Mouse (Mus musculus) frontal cortex, postnatal 14 days (tissue): Measurements from ENCODE around the gene Gpcpd1.
"Not testable (repeated sequence)": the region's sequence is repeated elsewhere in the genome, so short reads cannot be mapped to it uniquely, and the experiment has no call there.

Experiments
- DNase-seq, 2 experiments: peaks; one replicate each; pipeline ENCODE4 v3.0.0; 2022; ENCODE audit warnings: low spot score in 2 of 2

The Gpcpd1 gene

GRCm38 (mm10) chr2:132587240-132587779 is at the start of gene Gpcpd1:
Gene Gpcpd1, minus strand, starts transcription at chr2:132587729.
- DNase-seq: no peak

GRCm38 (mm10) chr2:132636534-132636933 is 49.0 kb upstream of the Gpcpd1 start:
- no peak for DNase-seq

DNA sequence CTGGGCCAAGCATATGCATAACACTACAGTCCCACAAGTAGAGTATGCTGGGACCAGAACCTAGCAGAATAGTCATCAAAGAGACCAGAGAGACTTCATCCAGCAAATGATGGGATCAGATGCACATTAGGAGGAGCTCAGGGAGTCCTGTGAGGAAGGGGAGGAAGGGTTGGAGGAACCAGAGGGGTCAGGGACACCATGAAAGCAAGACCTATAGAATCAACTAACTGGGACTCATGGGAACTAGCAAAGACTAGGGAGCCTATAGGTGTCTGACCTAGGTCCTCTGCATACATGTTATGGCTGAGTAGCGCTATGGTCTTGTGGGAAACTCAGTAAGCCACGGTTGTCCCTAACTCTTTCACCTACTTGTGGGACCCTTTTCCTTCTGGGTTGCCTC is 41.1 kb upstream of the Gpcpd1 start:
- DNase-seq: no peak

DNA sequence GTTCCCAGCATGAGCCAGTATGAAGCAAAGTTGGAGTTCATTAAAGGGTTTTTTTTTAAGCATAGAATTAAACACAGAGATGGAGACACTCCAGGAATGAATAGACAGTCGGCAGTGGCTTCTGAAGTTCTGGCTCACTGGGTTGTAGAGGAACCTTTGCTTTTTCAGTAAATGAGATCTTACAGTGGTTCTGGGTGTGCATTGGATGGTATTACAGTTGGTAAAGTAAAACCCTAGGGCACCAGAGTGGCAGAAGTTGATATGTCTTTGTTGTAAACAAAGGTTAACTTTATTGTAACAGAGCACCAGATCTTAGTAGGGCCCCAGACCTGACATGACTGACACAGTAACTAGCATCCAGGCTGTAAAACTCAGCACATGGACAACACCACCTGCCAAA is 35.6 kb upstream of the Gpcpd1 start:
- no peak for DNase-seq

DNA sequence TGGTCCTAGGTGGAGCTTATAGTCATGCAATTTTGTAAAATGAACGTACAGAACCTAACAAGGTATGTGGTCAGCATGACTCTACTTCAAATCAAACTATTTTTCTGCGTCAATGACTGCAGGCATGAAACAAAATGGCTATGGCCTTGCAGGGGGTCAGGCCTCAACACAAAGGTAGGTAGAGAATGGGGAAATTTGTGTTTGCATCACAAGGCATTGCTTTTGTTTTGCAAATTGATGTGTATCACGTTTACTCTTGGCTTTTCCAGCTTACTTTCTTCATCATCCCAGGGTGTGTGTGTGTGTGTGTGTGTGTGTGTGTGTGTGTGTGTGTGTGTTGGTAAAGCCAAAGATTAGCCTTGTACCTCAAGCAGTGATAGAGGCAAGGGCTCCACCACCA is 30.2 kb upstream of the Gpcpd1 start:
- no peak for DNase-seq

- DNase-seq: no peak
Observed at GRCm38 (mm10) chr2:132613581-132614188, 26.2 kb upstream of the Gpcpd1 start.

GRCm38 (mm10) chr2:132611551-132612233 is 24.2 kb upstream of the Gpcpd1 start:
- no peak for DNase-seq

DNA sequence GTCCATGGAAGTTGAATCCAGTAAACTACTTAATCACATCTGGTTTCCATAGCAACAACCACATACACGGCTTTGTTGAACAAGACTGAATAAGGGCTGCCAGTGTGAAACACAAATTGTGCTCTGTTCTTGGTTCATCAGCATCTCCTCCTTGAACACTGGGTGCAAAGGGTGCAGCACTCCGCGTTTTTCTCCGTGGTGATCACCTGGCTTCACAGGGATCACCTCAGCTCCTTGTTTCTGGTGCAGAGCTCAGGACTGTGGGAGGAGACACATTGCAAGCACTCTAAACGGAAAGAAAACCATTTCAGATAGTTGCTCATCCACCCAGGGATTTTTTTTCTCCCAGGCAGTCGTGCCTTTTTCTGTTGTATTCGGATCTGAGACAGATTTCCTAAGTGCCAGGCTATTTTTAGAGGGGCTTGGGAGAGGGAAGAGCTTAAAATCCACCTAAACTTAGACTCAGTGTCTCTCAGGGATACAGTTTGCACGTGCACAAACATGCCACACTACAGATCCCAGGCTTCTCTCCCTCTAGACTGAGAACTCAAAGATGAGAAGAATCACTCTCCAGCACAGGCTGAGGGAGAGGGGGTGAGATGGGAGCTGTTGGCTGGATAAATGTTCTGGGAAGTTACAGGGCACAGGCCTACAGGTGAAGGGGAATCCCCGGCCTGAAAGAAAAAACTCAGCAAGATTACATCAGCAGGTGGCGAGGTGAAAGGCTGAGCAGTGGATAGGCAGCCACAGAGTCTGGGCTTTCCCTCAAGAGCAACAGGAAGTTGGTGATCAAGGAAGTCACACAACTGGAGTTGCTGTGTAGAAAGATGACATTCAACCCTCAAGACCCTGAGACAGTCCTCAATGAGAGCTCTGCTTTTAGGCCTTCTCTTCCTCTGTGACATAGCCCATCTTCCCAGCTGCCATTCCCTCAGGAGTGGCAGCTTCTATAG is 19.9 kb upstream of the Gpcpd1 start:
- DNase-seq: peak; percentile 47 to 58

DNA sequence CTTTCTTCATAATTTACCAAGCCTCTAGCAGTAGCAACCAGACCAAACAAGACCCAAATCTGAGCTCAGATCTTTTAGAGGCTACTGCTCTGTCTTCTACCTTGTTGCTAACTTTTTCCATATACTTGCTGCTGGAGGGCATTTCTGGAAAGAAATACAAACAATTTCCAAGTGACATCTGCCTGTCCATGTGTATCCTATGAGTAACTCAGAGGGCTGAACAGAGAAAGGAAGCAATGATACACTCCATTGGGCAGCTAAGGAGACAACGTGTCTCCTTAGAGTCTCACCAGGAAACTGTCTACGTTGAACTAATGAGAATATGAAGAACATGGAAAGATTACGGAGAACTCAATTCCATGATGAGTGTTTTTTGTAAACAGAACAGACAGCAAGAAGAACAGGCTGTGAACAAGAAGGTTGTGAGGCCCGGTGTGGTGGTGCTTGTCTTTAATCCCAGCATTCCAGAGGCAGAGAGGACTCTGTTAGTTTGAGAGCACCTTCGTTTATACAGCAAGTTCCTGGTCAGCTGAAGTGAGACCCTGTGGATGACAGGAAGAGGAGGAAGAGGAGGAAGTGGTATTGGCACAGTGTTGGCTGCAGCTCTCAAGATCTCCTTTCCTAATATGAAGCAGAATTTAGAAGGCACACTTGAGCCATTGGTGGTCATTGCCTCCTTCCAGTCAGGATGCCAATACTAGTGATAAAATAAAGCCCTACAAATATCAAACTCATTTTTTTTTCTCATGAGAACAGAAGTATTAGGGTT is 18.4 kb upstream of the Gpcpd1 start:
- DNase-seq: no peak

DNA sequence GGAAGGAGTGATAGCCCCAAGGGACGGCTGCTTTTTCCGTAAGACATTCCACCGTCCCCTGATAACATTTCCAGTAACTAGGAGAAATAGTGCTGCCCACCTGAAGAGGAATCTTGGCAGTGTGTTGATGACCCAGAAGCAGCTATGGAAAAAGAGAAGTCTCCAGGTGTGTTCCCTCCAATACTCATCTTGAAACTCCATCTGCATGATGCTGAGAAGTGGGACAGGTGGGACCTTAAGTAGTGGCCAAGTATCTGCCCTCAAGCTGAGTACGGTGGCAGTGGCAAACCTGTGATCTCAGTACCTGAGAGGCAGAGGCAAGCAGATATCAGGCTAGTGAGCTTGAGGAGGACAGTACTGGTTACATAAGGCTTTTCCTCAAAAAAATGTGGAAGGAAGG is 17.4 kb upstream of the Gpcpd1 start:
- DNase-seq: no peak

DNA sequence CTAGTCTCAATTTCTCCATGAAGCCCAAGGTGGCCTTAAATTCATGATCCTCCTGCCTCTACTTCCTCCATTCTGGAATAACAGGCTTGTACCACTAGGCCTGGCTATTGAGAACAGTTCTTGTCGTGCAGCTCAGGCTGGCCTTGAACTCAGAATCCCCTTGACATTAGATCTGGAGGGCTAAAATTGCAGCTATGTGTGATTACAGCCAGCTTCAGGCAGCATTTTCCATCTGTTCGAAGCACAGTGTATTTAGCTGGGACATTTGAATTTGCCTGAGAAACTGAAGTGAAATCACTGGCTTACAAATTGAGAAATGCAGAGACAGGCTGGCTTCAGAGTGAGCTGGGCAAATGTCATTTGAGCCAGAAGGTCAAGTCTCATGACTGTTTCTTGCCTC is 16.2 kb upstream of the Gpcpd1 start:
- no peak for DNase-seq

DNA sequence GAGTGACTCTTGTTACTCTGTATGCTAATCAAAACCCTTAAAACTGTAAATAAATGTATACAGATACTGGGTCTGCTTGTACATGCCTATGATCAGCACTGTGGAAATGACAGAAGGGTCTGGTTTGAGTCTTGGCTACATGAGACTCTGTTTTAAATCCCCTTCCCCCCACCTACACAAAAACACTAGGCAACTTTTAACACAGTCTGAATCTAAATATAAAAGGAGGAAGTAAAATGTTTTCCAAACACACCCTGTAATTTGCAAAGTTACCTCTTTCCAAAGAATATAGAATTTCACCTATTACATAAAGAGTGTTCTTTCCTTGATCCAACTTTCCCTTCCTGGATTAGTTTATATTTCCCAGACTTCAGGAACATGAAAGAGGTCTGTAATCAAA is 14.2 kb upstream of the Gpcpd1 start:
- DNase-seq: no peak

DNA sequence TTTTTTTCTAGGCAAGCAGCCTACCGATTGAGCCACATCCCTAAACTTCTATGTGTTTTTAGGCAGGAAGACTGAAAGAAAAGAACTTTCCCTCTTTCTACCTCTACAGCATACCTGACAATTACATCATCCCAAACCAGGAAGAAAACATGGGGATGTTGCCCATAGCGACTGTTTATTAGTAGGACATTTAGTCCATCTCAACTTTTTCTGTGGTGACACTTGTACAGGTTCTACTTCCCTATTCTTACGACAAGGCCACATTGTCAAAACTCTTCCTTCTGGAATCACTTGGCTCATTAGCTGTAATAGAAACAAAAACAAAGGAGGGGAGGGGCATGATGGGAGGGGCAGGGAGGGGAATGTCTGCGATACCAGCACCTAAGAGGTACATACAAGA is 12.6 kb upstream of the Gpcpd1 start:
- no peak for DNase-seq

- no peak for DNase-seq
Observed at GRCm38 (mm10) chr2:132599127-132599526, 11.6 kb upstream of the Gpcpd1 start.

- no peak for DNase-seq
Observed at GRCm38 (mm10) chr2:132597866-132598480, 10.4 kb upstream of the Gpcpd1 start.

GRCm38 (mm10) chr2:132597226-132597625 is 9.7 kb upstream of the Gpcpd1 start:
- peak in 1 of 2 experiments; percentile 16 for DNase-seq

DNA sequence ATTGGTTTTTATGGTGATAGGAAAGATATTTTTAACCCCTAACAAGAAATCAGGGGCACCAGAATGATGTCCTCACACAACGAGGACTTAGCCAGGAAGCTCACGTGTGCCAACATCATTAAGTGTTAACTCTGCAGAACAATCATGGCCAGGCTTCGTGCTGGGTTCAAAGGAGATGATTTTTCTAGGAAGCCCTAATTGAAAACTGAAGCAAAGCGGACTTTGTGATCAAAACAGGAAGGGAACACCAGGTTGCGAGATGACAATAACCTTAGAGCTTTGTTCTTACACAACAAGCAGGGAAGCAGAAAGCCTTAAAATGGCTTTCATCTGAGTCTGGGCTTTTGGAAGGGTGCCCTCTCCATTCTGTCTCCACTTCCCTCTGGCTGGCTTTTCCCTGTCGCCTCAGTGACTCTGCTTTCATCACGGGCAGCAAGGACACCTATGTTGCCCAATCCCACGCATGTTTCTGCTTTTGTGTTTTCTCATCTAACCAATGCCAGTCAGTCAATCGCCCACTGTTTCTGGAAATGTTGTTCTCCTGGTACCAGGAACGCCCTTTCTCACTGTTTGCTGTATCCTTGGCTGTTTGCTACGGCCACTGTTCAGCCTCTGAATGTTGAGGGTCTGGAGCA is 8.2 kb upstream of the Gpcpd1 start:
- no peak for DNase-seq

DNA sequence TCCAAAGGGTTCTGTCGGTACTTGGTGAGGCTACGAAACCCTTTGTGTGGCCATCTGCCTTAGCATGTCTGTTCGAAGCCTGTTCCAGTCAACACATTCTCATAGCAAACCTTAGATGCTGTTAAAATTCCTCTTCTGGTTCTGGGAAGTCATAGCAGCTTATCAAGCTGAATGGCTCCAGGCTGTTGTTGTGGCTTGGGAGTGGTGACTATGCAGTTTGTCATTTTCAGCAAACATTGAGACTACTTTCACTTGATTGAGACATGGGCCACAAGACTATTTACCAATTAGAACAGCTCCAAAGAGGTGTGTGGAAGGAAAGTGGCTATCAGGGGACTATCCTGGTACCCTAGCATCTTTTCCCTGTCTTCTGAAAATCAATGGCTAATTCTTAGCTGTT is 4.6 kb upstream of the Gpcpd1 start:
- DNase-seq: no peak

DNA sequence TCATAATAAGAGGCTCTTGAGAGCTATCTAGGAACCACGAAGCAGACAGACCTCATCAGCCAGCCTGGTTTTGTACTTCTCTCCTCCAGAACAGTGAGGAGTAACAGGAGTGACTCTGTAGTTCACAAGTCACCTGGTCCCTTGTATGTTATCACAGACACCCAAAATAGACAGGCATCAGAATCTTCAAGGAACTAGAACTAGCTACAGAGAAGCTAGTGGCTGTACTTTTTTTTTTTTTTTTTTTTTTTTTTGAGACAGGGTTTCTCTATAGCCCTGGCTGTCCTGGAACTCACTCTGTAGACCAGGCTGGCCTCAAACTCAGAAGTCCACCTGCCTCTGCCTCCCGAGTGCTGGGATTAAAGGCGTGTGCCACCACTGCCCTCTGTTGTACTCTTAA is 4.0 kb upstream of the Gpcpd1 start:
- not testable (repeated sequence) for DNase-seq

- no peak for DNase-seq
Observed at GRCm38 (mm10) chr2:132589906-132590538, 2.5 kb upstream of the Gpcpd1 start.
